9 mouse cellular contexts compared by ENCODE assay signal in the genomic region with DNA sequence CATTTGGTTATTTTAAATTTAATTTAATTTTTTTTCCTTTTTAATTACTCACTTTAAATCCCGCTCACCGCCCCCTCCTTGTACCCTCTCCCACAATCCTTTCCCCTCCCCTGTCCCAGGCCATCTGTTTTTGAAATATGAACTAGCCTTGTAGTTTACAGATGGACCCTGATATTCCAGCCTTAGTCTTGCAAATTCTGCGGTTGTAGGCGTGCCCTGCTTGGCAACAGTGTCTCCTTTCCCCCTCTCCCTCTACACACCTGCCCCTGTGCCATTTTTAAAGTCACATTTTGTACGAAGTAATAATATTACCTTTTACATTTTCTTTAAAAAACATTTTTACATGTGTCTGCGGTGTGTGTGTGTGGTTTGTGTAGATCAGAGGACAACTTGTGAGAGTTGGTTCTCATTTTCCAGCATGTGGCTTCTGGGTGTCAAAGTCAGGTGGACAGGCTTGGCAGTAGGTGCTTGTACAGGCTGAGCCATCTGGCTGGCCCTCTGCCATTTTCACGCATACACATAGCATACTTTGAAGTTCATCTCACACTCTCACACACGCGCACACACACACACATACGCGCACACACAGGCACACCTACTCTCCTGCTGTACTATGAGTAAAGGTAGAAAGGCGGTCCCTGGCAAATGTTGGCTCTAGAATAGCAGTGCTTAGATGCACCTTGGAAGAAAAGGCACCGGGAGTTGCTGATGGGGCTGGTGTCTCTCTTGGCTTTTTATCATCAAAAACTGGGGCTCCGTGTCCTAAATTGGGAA. TPM values are rescaled to one million over a fixed set of nuclear protein-coding genes. Genes with fewer than 3 reads are reported as not detected.
DNase-seq lines count a peak whose midpoint lies in the region; ATAC-seq and TF ChIP-seq lines count a peak whose summit lies in the region.
"Had no signal": no experiment of that assay in that cellular context is flagged by ENCODE, and none has a peak within 500 bp of the region (broad histone marks: within the 10 kb centered on the region; RNA-seq: fewer than 3 reads in every experiment).

No protein-coding gene starts in this region.

- H3K27ac ChIP-seq in kidney, embryonic 16.5 days (ENCODE audit: low read length): no peak overlapping the region
- H3K27ac ChIP-seq in kidney, adult 2 months (ENCODE audit: insufficient read depth, low read depth, low read length): no peak overlapping the region
- 0 out of 2 replicates have a peak overlapping the region, but pooled peaks have one; percentile 90 for H3K27ac ChIP-seq in forebrain, postnatal 0 days (ENCODE audit: low read depth, low read length)
- no peak overlapping the region for H3K27ac ChIP-seq in liver, embryonic 14.5 days
- H3K27ac ChIP-seq: macrophage had no signal

- TF ChIP-seq CTCF in kidney, adult 2 months (conservative IDR thresholded peaks at IDR 0.05; ENCODE audit: insufficient read depth, insufficient read length, low read depth, low read length): no peak
- no peak for TF ChIP-seq CTCF in forebrain, postnatal 0 days (IDR thresholded peaks at IDR 0.05; ENCODE audit: low read depth)
- TF ChIP-seq CTCF in liver, embryonic 14.5 days (IDR thresholded peaks at IDR 0.05; ENCODE audit: low read depth): no peak

- 62% methylated on average over 14 of the region's 14 CpGs for WGBS in kidney, embryonic 16.5 days
- 78% methylated on average over 14 of the region's 14 CpGs for WGBS in kidney, adult 2 months
- WGBS in forebrain, postnatal 0 days: 53% methylated on average over 14 of the region's 14 CpGs
- WGBS in liver, embryonic 14.5 days (ENCODE audit: insufficient replicate concordance): 57% methylated on average over 14 of the region's 14 CpGs

- peaks cover 13% of the 10 kb centered on the region; the same call in 1 of the 2 replicates for H3K4me1 ChIP-seq in kidney, embryonic 16.5 days (ENCODE audit: insufficient read depth, low read length)
- H3K4me1 ChIP-seq in kidney, adult 2 months (ENCODE audit: control insufficient read depth, insufficient read depth, low read length): 0 out of 2 replicates have a peak, but pooled peaks cover 7% of the 10 kb centered on the region
- H3K4me1 ChIP-seq in forebrain, postnatal 0 days (ENCODE audit: insufficient read depth): no peaks in the 10 kb centered on the region
- no peaks in the 10 kb centered on the region for H3K4me1 ChIP-seq in liver, embryonic 14.5 days (replicated peaks; ENCODE audit: control insufficient read depth in 2 of 2, insufficient read depth in 2 of 2, low read length in 1 of 2)

- H3K9me3 ChIP-seq in kidney, embryonic 16.5 days (ENCODE audit: low read length): no peaks in the 10 kb centered on the region
- no peaks in the 10 kb centered on the region for H3K9me3 ChIP-seq in forebrain, postnatal 0 days (ENCODE audit: low read length)
- no peaks in the 10 kb centered on the region for H3K9me3 ChIP-seq in liver, embryonic 14.5 days (ENCODE audit: control insufficient read depth, low read length)

- no peak for TF ChIP-seq POLR2A in kidney, adult 2 months (IDR thresholded peaks at IDR 0.05; ENCODE audit: low read depth, low read length)

- ATAC-seq in kidney, embryonic 16.5 days (ENCODE audit: low FRiP score, low TSS enrichment): no peak
- no peak; the same call in 1 of the 2 replicates for ATAC-seq in forebrain, postnatal 0 days
- ATAC-seq in liver, embryonic 14.5 days (ENCODE audit: insufficient read depth): no peak

- H3K27me3 ChIP-seq in kidney, embryonic 16.5 days (ENCODE audit: insufficient read depth, low read length): peaks cover 8% of the 10 kb centered on the region; the same call in 1 of the 2 replicates
- H3K27me3 ChIP-seq in kidney, adult 2 months (replicated peaks; ENCODE audit: control insufficient read depth, insufficient read depth, low read length): no peaks in the 10 kb centered on the region
- no peaks in the 10 kb centered on the region for H3K27me3 ChIP-seq in forebrain, postnatal 0 days (ENCODE audit: insufficient read depth, low read length)
- H3K27me3 ChIP-seq in liver, embryonic 14.5 days (ENCODE audit: control insufficient read depth, insufficient read depth, low read length): peaks cover 14% of the 10 kb centered on the region

- peak overlapping the region; percentile 81; the same call in 1 of the 2 replicates for H3K9ac ChIP-seq in kidney, embryonic 16.5 days (replicated peaks; ENCODE audit: low read length)
- peak overlapping the region; percentile 89 for H3K9ac ChIP-seq in forebrain, postnatal 0 days
- H3K9ac ChIP-seq in liver, embryonic 14.5 days (replicated peaks): no peak overlapping the region

- no peak for TF ChIP-seq EP300 in liver, embryonic 14.5 days (IDR thresholded peaks at IDR 0.05; ENCODE audit: low read depth)

- no peak for DNase-seq in kidney, adult 2 months
- DNase-seq in cerebellum, adult 9-10 months: peak; percentile 69
- no peak for DNase-seq in forebrain, postnatal 0 days
- DNase-seq in liver, embryonic 14.5 days (ENCODE audit: low read depth in 3 of 3, low spot score in 3 of 3): no peak
- DNase-seq in urinary bladder, adult 2 months (ENCODE audit: low spot score): no peak
- no peak for DNase-seq in thymus, postnatal 25 days
- DNase-seq in adrenal gland, adult (ENCODE audit: inconsistent age in 2 of 2, low spot score in 1 of 2): no peak

- peak overlapping the region; percentile 89 for H3K4me2 ChIP-seq in kidney, embryonic 16.5 days (replicated peaks; ENCODE audit: low read depth, low read length)
- peak overlapping the region; percentile 87 for H3K4me2 ChIP-seq in forebrain, postnatal 0 days (ENCODE audit: low read depth)
- H3K4me2 ChIP-seq in liver, embryonic 14.5 days (ENCODE audit: low read depth): peak overlapping the region; percentile 42

- peak overlapping the region; percentile 55 for H3K4me3 ChIP-seq in kidney, embryonic 16.5 days (ENCODE audit: low read length)
- H3K4me3 ChIP-seq in kidney, adult 2 months (ENCODE audit: insufficient read depth, low read depth, low read length): no peak overlapping the region
- peak overlapping the region; percentile 59 for H3K4me3 ChIP-seq in forebrain, postnatal 0 days (ENCODE audit: low read depth, low read length)
- H3K4me3 ChIP-seq in liver, embryonic 14.5 days (ENCODE audit: insufficient read depth in 1 of 2, low read depth in 2 of 2, low read length in 2 of 2): no peak overlapping the region

- H3K36me3 ChIP-seq in kidney, embryonic 16.5 days (ENCODE audit: insufficient read depth, low read length): no peaks in the 10 kb centered on the region
- H3K36me3 ChIP-seq in kidney, adult 2 months (ENCODE audit: control insufficient read depth, insufficient read depth, low read length): no peaks in the 10 kb centered on the region
- no peaks in the 10 kb centered on the region for H3K36me3 ChIP-seq in forebrain, postnatal 0 days (ENCODE audit: insufficient read depth)
- H3K36me3 ChIP-seq in liver, embryonic 14.5 days (replicated peaks; ENCODE audit: control insufficient read depth, insufficient read depth, low read depth): no peaks in the 10 kb centered on the region

RNA-seq across cellular contexts. Expression of a gene that starts 7.7 kb away (rescaled TPM):
- polyA plus RNA-seq in kidney, embryonic 16.5 days (2015; fragmentation: Nextera tagmentation; extraction: Ambion mirVana): 1.9 TPM in 2 replicates
- polyA plus RNA-seq in kidney, adult 2 months (2012; rRNA removed): 1.8 and 2.0 TPM in 2 replicates
- total RNA-seq in forebrain, postnatal 0 days (2014; rRNA removed): 1.5 and 1.6 TPM in 2 replicates
- polyA plus RNA-seq in forebrain, postnatal 0 days (2015; fragmentation: Nextera tagmentation; extraction: Ambion mirVana): 1.9 and 2.0 TPM in 2 replicates
- 2.5 and 2.6 TPM in 2 replicates for polyA plus RNA-seq in liver, embryonic 14.5 days (2012; rRNA removed)
- polyA plus RNA-seq in liver, embryonic 14.5 days (2014; fragmentation: Nextera tagmentation; extraction: Ambion mirVana): 2.7 and 3.0 TPM in 2 replicates
- 3.0 TPM in 2 replicates for polyA plus RNA-seq in urinary bladder, adult 2 months (2012; rRNA removed)

RNA-seq across cellular contexts. Expression of a gene that starts 18.9 kb away (rescaled TPM):
- polyA plus RNA-seq in kidney, embryonic 16.5 days (2015; fragmentation: Nextera tagmentation; extraction: Ambion mirVana): 0.32 and 0.37 TPM in 2 replicates
- 1.4 and 1.7 TPM in 2 replicates for polyA plus RNA-seq in kidney, adult 2 months (2012; rRNA removed)
- total RNA-seq in forebrain, postnatal 0 days (2014; rRNA removed): 0.38 and 0.76 TPM in 2 replicates
- polyA plus RNA-seq in forebrain, postnatal 0 days (2015; fragmentation: Nextera tagmentation; extraction: Ambion mirVana): 0.05 and 0.06 TPM in 2 replicates
- polyA plus RNA-seq in liver, embryonic 14.5 days (2012; rRNA removed): 0.02 and 0.04 TPM in 2 replicates
- 0.05 TPM in 1 of 2 replicates, not detected in the other for polyA plus RNA-seq in liver, embryonic 14.5 days (2014; fragmentation: Nextera tagmentation; extraction: Ambion mirVana)
- polyA plus RNA-seq in urinary bladder, adult 2 months (2012; rRNA removed): 0.47 and 0.52 TPM in 2 replicates

Comparison
In these comparisons a context has a peak if more than half of its experiments do, and no peak if none do; other contexts are left out.
1. H3K4me3 ChIP-seq: peak in kidney, embryonic 16.5 days (single experiment) and forebrain, postnatal 0 days (single experiment); none in kidney, adult 2 months (single experiment) and liver, embryonic 14.5 days (0 of 2).
2. Peak in every context shown above with its lines, with median percentiles within 50 percentile points of each other: H3K4me2 ChIP-seq.